Mouse (Mus musculus) urinary bladder, adult 18-20 months (tissue): ENCODE data around the gene Pdgfb.

ENCODE experiments used
- DNase-seq, 2 experiments: peaks; one replicate each; pipeline ENCODE4 v3.0.0; 2022; ENCODE audit warnings: low spot score in 2 of 2, mixed read lengths in 2 of 2

Pdgfb gene

GRCm38 (mm10) chr15:80014321-80015210 is at the start of gene Pdgfb:
Gene Pdgfb, minus strand, starts transcription at chr15:80014977.
- peak in 1 of 2 experiments; percentile 39 for DNase-seq

GRCm38 (mm10) chr15:80062821-80063220 is 48.0 kb upstream of the Pdgfb start:
- no peak for DNase-seq

- DNase-seq: no peak
These were observed 47.6 kb upstream of the Pdgfb start for GRCm38 (mm10) chr15:80062339-80062738.

- no peak for DNase-seq
These were observed 46.3 kb upstream of the Pdgfb start for GRCm38 (mm10) chr15:80061071-80061550.

GRCm38 (mm10) chr15:80060356-80061070 is 45.7 kb upstream of the Pdgfb start:
- no peak for DNase-seq

- no peak for DNase-seq
These were observed 44.8 kb upstream of the Pdgfb start for GRCm38 (mm10) chr15:80059606-80060005.

- DNase-seq: no peak
These were observed 43.4 kb upstream of the Pdgfb start for GRCm38 (mm10) chr15:80058151-80058550.

- peak in 1 of 2 experiments; percentile 38 for DNase-seq
These were observed 39.4 kb upstream of the Pdgfb start for GRCm38 (mm10) chr15:80054034-80054710.

GRCm38 (mm10) chr15:80053381-80054033 is 38.7 kb upstream of the Pdgfb start:
- DNase-seq: no peak

- no peak for DNase-seq
These were observed 37.0 kb upstream of the Pdgfb start for GRCm38 (mm10) chr15:80051782-80052181.

- DNase-seq: no peak
These were observed 36.5 kb upstream of the Pdgfb start for GRCm38 (mm10) chr15:80051092-80051761.

GRCm38 (mm10) chr15:80050093-80050492 is 35.3 kb upstream of the Pdgfb start:
- no peak for DNase-seq

GRCm38 (mm10) chr15:80047973-80048372 is 33.2 kb upstream of the Pdgfb start:
- DNase-seq: no peak

- no peak for DNase-seq
These were observed 32.5 kb upstream of the Pdgfb start for GRCm38 (mm10) chr15:80047242-80047641.

GRCm38 (mm10) chr15:80045749-80046148 is 31.0 kb upstream of the Pdgfb start:
- DNase-seq: no peak

- DNase-seq: no peak
These were observed 29.5 kb upstream of the Pdgfb start for GRCm38 (mm10) chr15:80044249-80044648.

- no peak for DNase-seq
These were observed 27.4 kb upstream of the Pdgfb start for GRCm38 (mm10) chr15:80042152-80042551.

- no peak for DNase-seq
These were observed 23.3 kb upstream of the Pdgfb start for GRCm38 (mm10) chr15:80038110-80038391.

GRCm38 (mm10) chr15:80037255-80038109 is 22.7 kb upstream of the Pdgfb start:
- DNase-seq: no peak

GRCm38 (mm10) chr15:80035341-80035885 is 20.6 kb upstream of the Pdgfb start:
- no peak for DNase-seq
